Mouse (Mus musculus) liver, embryonic 11.5 days (tissue): ENCODE results near the gene Spic. TPM values are rescaled to one million over a fixed set of nuclear protein-coding genes. Genes with fewer than 3 reads are reported as not detected.

Experiments used
- ATAC-seq: fragments of 200-750 bp; cut with Nextera tagmentation; replicated peaks from 2 replicates; pipeline ENCODE4 v1.8.0; 2017; ENCODE audit warnings: moderate number of reproducible peaks, mild to moderate bottlenecking, moderate TSS enrichment, moderate library complexity; ENCODE audit not compliant: low FRiP score
- DNase-seq: peaks from one replicate; pipeline ENCODE4 v3.0.0-alpha.2; 2017; ENCODE audit warnings: low spot score
- H3K27ac ChIP-seq: fragments of 300-500 bp; sonication (generic); 2 replicates; pipeline ENCODE4 v1.5.1; 2014; ENCODE audit warnings: mild to moderate bottlenecking, low read depth, low read length, control low read depth
- H3K27me3 ChIP-seq: fragments of 300-500 bp; sonication (generic); replicated peaks from 2 replicates; pipeline ENCODE4 v1.6.1; 2014; ENCODE audit warnings: low read length, mixed read lengths; ENCODE audit not compliant: control insufficient read depth, insufficient read depth
- H3K36me3 ChIP-seq: fragments of 300-500 bp; sonication (generic); 2 replicates; pipeline ENCODE4 v1.6.1; 2014; ENCODE audit warnings: mild to moderate bottlenecking, low read length, moderate library complexity, mixed read lengths; ENCODE audit not compliant: control insufficient read depth, insufficient read depth
- H3K4me1 ChIP-seq: fragments of 300-500 bp; sonication (generic); replicated peaks from 2 replicates; pipeline ENCODE4 v1.6.1; 2014; ENCODE audit warnings: low read length, mixed read lengths; ENCODE audit not compliant: control insufficient read depth, insufficient read depth
- H3K4me2 ChIP-seq: fragments of 300-500 bp; sonication (generic); 2 replicates; pipeline ENCODE4 v1.6.1; 2014; ENCODE audit warnings: mild to moderate bottlenecking, control low read depth, moderate library complexity
- H3K4me3 ChIP-seq: fragments of 300-500 bp; sonication (generic); 2 replicates; pipeline ENCODE4 v1.5.1; 2014; ENCODE audit warnings: low read depth, low read length, control low read depth
- H3K9ac ChIP-seq: fragments of 300-500 bp; sonication (generic); 2 replicates; pipeline ENCODE4 v1.6.1; 2014; ENCODE audit warnings: low read depth, low read length, control low read depth
- H3K9me3 ChIP-seq: fragments of 300-500 bp; sonication (generic); 2 replicates; pipeline ENCODE4 v1.6.1; 2016; ENCODE audit warnings: low read length, inconsistent platforms, mixed read lengths; ENCODE audit not compliant: control insufficient read depth
- WGBS: fragments of 180-500 bp; shearing (Covaris S2); extraction: QIAGEN DNeasy Blood & Tissue Kit; methylation state at CpG from one replicate; pipeline ENCODE4 v1.1.7; 2014; 5-methylcytosine and 5-hydroxymethylcytosine counted together
- polyA plus RNA-seq: library from polyadenylated mRNA; unstranded; fragments of >200 nt; fragmentation: Nextera tagmentation; extraction: Ambion mirVana; gene quantifications from 2 replicates; pipeline ENCODE4 v1.2.1, GENCODE M21; 2014

Spic gene
- polyA plus RNA-seq, 1 experiment from 2014 or later: 3.1 TPM

GRCm38 (mm10) chr10:88626176-88626575, 58.6 kb downstream of the Spic start:
- Histone ChIP-seq H3K36me3 (no peaks in the 10 kb centered on the region), H3K4me1 (no peaks in the 10 kb centered on the region), H3K4me2 (no peak overlapping the region), H3K9ac (no peak overlapping the region), H3K27me3 (no peaks in the 10 kb centered on the region), H3K27ac (no peak overlapping the region), H3K4me3 (no peak overlapping the region), H3K9me3 (no peaks in the 10 kb centered on the region)
- ATAC-seq (no peak), DNase-seq (no peak)
- 71% methylated on average over 3 of the region's 3 CpGs for WGBS

Other genes with a start within 250 kb of the Spic start
- gene Sycp3, start 225.4 kb downstream of the Spic start, polyA plus RNA-seq: not detected in 2 replicates
- 11.5 and 12.0 TPM in 2 replicates for gene Chpt1, start 180.9 kb downstream of the Spic start, polyA plus RNA-seq
- gene Mybpc1, start 79.9 kb downstream of the Spic start, polyA plus RNA-seq: 0.10 and 1.1 TPM in 2 replicates
- gene Arl1, start 45.8 kb upstream of the Spic start, polyA plus RNA-seq: 117 and 124 TPM in 2 replicates
- 27.8 and 29.9 TPM in 2 replicates for gene Utp20, start 141.8 kb upstream of the Spic start, polyA plus RNA-seq
- 0.04 and 0.08 TPM in 2 replicates for gene Slc5a8, start 201.0 kb upstream of the Spic start, polyA plus RNA-seq